Mouse (Mus musculus) stomach, embryonic 16.5 days (tissue): ENCODE measurements around the gene Clmp. TPM values are rescaled to one million over a fixed set of nuclear protein-coding genes. Genes with fewer than 3 reads are reported as not detected.

Experiments used
- polyA plus RNA-seq: library from polyadenylated mRNA; unstranded; fragments of >200 nt; fragmentation: Nextera tagmentation; extraction: Ambion mirVana; gene quantifications from 2 replicates; pipeline ENCODE4 v1.2.1, GENCODE M21; 2015

The Clmp gene
- polyA plus RNA-seq, 1 experiment from 2014 or later: 23.2 TPM

Other genes with a start within 250 kb of the Clmp start
- gene Gramd1b, start 154.6 kb upstream of the Clmp start, polyA plus RNA-seq: 4.4 and 4.9 TPM in 2 replicates
- gene Gm21915, start 15.3 kb upstream of the Clmp start, polyA plus RNA-seq: not detected in 2 replicates
- gene Hspa8, start 115.0 kb downstream of the Clmp start, polyA plus RNA-seq: 2,089 and 2,252 TPM in 2 replicates
- not detected in 2 replicates for gene Bsx, start 188.2 kb downstream of the Clmp start, polyA plus RNA-seq